Mouse (Mus musculus): ENCODE data around the gene Bcl2l11. TPM values are rescaled to one million over a fixed set of nuclear protein-coding genes. Genes with fewer than 3 reads are reported as not detected.

Gene Bcl2l11
- polyA plus RNA-seq, 1 experiment, result not detected

DNA sequence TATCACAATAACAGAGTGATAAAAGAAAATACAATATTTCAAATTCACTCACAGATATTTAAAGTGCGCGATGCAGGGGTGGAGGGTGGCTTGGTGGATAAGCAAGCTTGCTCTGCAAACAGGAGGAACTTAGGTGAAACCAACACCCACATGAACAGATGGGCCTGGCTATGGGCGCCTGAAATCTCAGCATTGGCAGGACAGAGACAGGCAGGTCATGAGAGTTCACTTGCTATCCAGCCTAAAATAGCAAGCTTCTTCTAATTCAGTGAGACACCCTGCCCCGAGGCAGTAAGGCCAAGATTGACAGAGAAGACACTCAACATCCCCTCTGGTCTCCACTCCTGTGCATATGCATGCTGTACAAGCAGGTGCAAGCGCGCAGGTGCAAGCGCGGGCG is 23.8 kb upstream of the Bcl2l11 start:
- TF ChIP-seq CTCF (IDR thresholded peaks at IDR 0.05; ENCODE audit: insufficient read depth, low read depth, low read length), result no peak
- TF ChIP-seq POLR2A (IDR thresholded peaks at IDR 0.05; ENCODE audit: insufficient read depth, low read depth, low read length), result no peak
- 91% methylated on average over 9 of the region's 9 CpGs for WGBS
- H3K27ac ChIP-seq (ENCODE audit: insufficient read depth, low read depth, low read length), result no peak overlapping the region
- no peaks in the 10 kb centered on the region for H3K4me1 ChIP-seq (ENCODE audit: control insufficient read depth, insufficient read depth, low read length)
- H3K4me3 ChIP-seq (ENCODE audit: insufficient read depth, low read depth, low read length), result no peak overlapping the region

GRCm38 (mm10) chr2:128104815-128105214 is 21.0 kb upstream of the Bcl2l11 start:
- H3K27ac ChIP-seq (ENCODE audit: insufficient read depth, low read depth, low read length), result no peak overlapping the region
- 88% methylated on average over 5 of the region's 5 CpGs for WGBS
- TF ChIP-seq POLR2A (IDR thresholded peaks at IDR 0.05; ENCODE audit: insufficient read depth, low read depth, low read length) (no peak), CTCF (IDR thresholded peaks at IDR 0.05; ENCODE audit: insufficient read depth, low read depth, low read length) (no peak)
- no peaks in the 10 kb centered on the region for H3K4me1 ChIP-seq (ENCODE audit: control insufficient read depth, insufficient read depth, low read length)
- H3K4me3 ChIP-seq (ENCODE audit: insufficient read depth, low read depth, low read length), result no peak overlapping the region

- TF ChIP-seq POLR2A (IDR thresholded peaks at IDR 0.05; ENCODE audit: insufficient read depth, low read depth, low read length), result no peak
- TF ChIP-seq CTCF (IDR thresholded peaks at IDR 0.05; ENCODE audit: insufficient read depth, low read depth, low read length), result no peak
- no peak overlapping the region for H3K4me3 ChIP-seq (ENCODE audit: insufficient read depth, low read depth, low read length)
- no peaks in the 10 kb centered on the region for H3K4me1 ChIP-seq (ENCODE audit: control insufficient read depth, insufficient read depth, low read length)
- H3K27ac ChIP-seq (ENCODE audit: insufficient read depth, low read depth, low read length), result no peak overlapping the region
- WGBS, result 93% methylated on average over 11 of the region's 11 CpGs
Observed at GRCm38 (mm10) chr2:128105651-128106050, 20.2 kb upstream of the Bcl2l11 start.

- Histone ChIP-seq H3K4me3 (ENCODE audit: insufficient read depth, low read depth, low read length) (no peak overlapping the region), H3K4me1 (ENCODE audit: control insufficient read depth, insufficient read depth, low read length) (no peaks in the 10 kb centered on the region), H3K27ac (ENCODE audit: insufficient read depth, low read depth, low read length) (no peak overlapping the region)
- WGBS, result 71% methylated on average over 9 of the region's 9 CpGs
- TF ChIP-seq CTCF (IDR thresholded peaks at IDR 0.05; ENCODE audit: insufficient read depth, low read depth, low read length), result no peak
- no peak for TF ChIP-seq POLR2A (IDR thresholded peaks at IDR 0.05; ENCODE audit: insufficient read depth, low read depth, low read length)
Observed at GRCm38 (mm10) chr2:128111537-128111936, 14.3 kb upstream of the Bcl2l11 start.

- TF ChIP-seq CTCF (IDR thresholded peaks at IDR 0.05; ENCODE audit: insufficient read depth, low read depth, low read length) (no peak), POLR2A (IDR thresholded peaks at IDR 0.05; ENCODE audit: insufficient read depth, low read depth, low read length) (no peak)
- no peaks in the 10 kb centered on the region for H3K4me1 ChIP-seq (ENCODE audit: control insufficient read depth, insufficient read depth, low read length)
- 89% methylated on average over 3 of the region's 3 CpGs for WGBS
- no peak overlapping the region for H3K27ac ChIP-seq (ENCODE audit: insufficient read depth, low read depth, low read length)
- H3K4me3 ChIP-seq (ENCODE audit: insufficient read depth, low read depth, low read length), result no peak overlapping the region
Observed at GRCm38 (mm10) chr2:128114621-128115020, 11.2 kb upstream of the Bcl2l11 start.

DNA sequence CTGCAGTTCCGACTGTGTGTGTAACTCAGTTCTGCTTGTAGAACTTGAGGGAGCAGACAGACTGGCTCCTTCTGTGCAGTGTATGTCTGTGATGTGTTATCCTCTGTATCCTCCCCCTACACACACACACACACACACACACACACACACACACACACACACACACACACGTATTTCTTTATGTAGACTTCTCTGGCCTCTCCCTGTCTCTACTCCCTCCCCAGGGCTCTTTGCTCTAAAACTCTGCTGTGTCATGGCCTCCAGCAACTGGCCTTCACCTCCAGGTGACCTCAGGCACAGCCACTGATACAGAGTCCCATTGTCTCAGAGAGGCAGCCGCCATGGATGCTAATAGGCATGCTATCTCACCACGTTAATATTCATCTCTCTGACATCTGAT is 10.3 kb upstream of the Bcl2l11 start:
- Histone ChIP-seq H3K27ac (ENCODE audit: insufficient read depth, low read depth, low read length) (no peak overlapping the region), H3K4me1 (ENCODE audit: control insufficient read depth, insufficient read depth, low read length) (no peaks in the 10 kb centered on the region), H3K4me3 (ENCODE audit: insufficient read depth, low read depth, low read length) (no peak overlapping the region)
- TF ChIP-seq POLR2A (IDR thresholded peaks at IDR 0.05; ENCODE audit: insufficient read depth, low read depth, low read length) (no peak), CTCF (IDR thresholded peaks at IDR 0.05; ENCODE audit: insufficient read depth, low read depth, low read length) (no peak)
- WGBS, result 82% methylated on average over 4 of the region's 4 CpGs

- no peak overlapping the region for H3K4me3 ChIP-seq (ENCODE audit: insufficient read depth, low read depth, low read length)
- no peak overlapping the region for H3K27ac ChIP-seq (ENCODE audit: insufficient read depth, low read depth, low read length)
- 84% methylated on average over 7 of the region's 7 CpGs for WGBS
- TF ChIP-seq CTCF (IDR thresholded peaks at IDR 0.05; ENCODE audit: insufficient read depth, low read depth, low read length) (no peak), POLR2A (IDR thresholded peaks at IDR 0.05; ENCODE audit: insufficient read depth, low read depth, low read length) (no peak)
- H3K4me1 ChIP-seq (ENCODE audit: control insufficient read depth, insufficient read depth, low read length), result peaks cover 1% of the 10 kb centered on the region; the same call in 1 of the 2 replicates
Observed at GRCm38 (mm10) chr2:128117605-128118004, 8.2 kb upstream of the Bcl2l11 start.

DNA sequence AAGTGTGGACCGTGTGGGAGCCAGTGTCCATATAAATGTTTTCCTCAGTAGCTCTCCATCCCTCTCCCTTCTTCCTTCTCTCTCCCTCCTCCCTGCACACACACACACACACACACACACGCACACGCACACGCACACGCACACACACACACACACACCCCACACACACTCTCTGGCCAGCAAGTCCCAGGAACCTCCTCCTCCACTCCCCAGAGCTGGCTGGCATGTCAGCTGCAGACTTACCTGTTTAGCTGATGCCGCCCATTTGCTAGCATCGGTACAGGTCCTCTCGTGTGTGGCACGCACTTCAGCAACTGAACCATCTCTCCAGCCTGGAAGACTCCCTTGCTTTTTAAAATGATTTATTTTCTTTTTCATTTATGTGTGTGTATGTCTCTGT is 6.9 kb upstream of the Bcl2l11 start:
- peaks cover 15% of the 10 kb centered on the region for H3K4me1 ChIP-seq (ENCODE audit: control insufficient read depth, insufficient read depth, low read length)
- TF ChIP-seq CTCF (IDR thresholded peaks at IDR 0.05; ENCODE audit: insufficient read depth, low read depth, low read length) (no peak), POLR2A (IDR thresholded peaks at IDR 0.05; ENCODE audit: insufficient read depth, low read depth, low read length) (no peak)
- WGBS, result 94% methylated on average over 9 of the region's 9 CpGs

DNA sequence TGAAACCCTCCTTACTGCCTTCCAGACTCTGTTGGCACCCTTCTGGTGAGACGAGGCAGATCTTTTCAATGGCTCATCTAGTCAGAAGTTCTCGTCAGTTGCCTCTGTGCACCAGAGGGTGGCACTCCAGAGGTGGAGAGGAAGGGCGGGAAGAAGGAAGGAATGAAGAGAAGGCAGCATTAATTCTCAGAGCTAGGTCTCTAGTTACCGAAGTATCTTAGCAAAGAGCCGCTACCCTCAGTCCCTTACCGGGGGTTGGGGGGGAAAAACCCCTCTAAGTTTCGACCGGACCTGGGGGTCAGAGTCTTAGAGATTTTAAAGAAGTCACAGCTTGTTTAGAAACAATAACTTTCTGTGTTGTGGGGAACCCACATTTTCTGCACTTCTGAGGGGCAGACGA is 3.3 kb upstream of the Bcl2l11 start:
- Histone ChIP-seq H3K27ac (ENCODE audit: insufficient read depth, low read depth, low read length) (no peak overlapping the region), H3K4me3 (ENCODE audit: insufficient read depth, low read depth, low read length) (no peak overlapping the region), H3K4me1 (ENCODE audit: control insufficient read depth, insufficient read depth, low read length) (peaks cover 39% of the 10 kb centered on the region)
- 2% methylated on average over 9 of the region's 9 CpGs for WGBS
- no peak for TF ChIP-seq POLR2A (IDR thresholded peaks at IDR 0.05; ENCODE audit: insufficient read depth, low read depth, low read length)
- TF ChIP-seq CTCF (IDR thresholded peaks at IDR 0.05; ENCODE audit: insufficient read depth, low read depth, low read length), result peak; percentile 70

More for the DNA sequence above, 6.9 kb upstream of the Bcl2l11 start:
- Histone ChIP-seq H3K4me3 (ENCODE audit: insufficient read depth, low read depth, low read length) (no peak overlapping the region), H3K27ac (ENCODE audit: insufficient read depth, low read depth, low read length) (no peak overlapping the region)

All from olfactory bulb, adult 2 months (tissue).